Mouse (Mus musculus) bone marrow macrophage, adult 2 months (primary cell): ENCODE data around the gene Creb5. TPM values are rescaled to one million over a fixed set of nuclear protein-coding genes. Genes with fewer than 3 reads are reported as not detected.
A peak's percentile ranks its signal among the peaks of the same experiment; 100 is the strongest.

Experiments used
- H3K27ac ChIP-seq: 2 replicates; pipeline ENCODE4 v1.5.1; 2012; ENCODE audit warnings: low read depth, low read length; ENCODE audit not compliant: insufficient read depth
- H3K4me1 ChIP-seq: 2 replicates; pipeline ENCODE4 v1.6.1; 2012; ENCODE audit warnings: low read length; ENCODE audit not compliant: control insufficient read depth, insufficient read depth
- H3K4me3 ChIP-seq: 2 replicates; pipeline ENCODE4 v1.5.1; 2012; ENCODE audit warnings: mild to moderate bottlenecking, low read length, moderate library complexity; ENCODE audit not compliant: insufficient read depth
- CTCF ChIP-seq: IDR thresholded peaks from 2 replicates; pipeline ENCODE4 v1.5.1; 2012; ENCODE audit warnings: low read depth, mild to moderate bottlenecking, low read length, moderate library complexity
- POLR2A ChIP-seq: IDR thresholded peaks from 2 replicates; pipeline ENCODE4 v1.6.1; 2012; ENCODE audit warnings: mild to moderate bottlenecking, low read depth, low read length, borderline replicate concordance
- polyA plus RNA-seq: library from polyadenylated mRNA; stranded (reverse); fragments of >200 nt; gene quantifications from 2 replicates; pipeline ENCODE4 v1.2.4, GENCODE M21; 2012; ENCODE audit not compliant: missing spikeins, insufficient read depth, insufficient read length

Gene Creb5
- 22.5 and 26.2 TPM in 2 replicates for polyA plus RNA-seq

DNA sequence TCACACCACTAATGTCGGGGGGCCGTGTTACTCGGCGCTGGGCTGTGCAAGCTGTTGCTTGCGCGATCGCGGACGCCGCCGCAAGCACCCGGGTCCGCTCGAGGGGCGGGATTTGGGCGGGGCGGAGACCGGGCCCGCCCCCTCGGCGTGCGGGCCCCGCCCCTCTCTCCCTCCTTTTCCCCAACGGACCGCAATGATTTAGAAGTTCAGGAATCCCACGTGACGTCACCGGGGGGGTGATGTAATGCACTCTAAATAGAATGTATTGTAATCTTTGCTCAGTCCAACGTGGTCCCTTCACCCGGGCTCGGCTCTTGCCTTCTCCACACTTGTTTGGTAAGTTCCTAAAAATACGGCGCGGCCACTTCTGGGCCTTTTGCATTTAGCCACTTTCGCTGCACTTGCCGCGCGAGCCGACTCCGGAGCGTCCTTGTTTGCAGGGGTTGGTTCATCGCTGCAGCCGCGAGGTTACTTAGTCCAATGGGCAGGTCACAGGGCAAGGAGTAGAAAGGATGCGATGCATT lies at the start of gene Creb5:
Gene Creb5 (plus strand): TSS at position 233 of the 524 bp plus-strand sequence.
- peaks cover 22% of the 10 kb centered on the region for H3K4me1 ChIP-seq
- peak within 1 kb of the TSS; percentile 64 for H3K4me3 ChIP-seq
- TF ChIP-seq POLR2A (no peak), CTCF (no peak)
- no peak within 1 kb of the TSS for H3K27ac ChIP-seq

DNA sequence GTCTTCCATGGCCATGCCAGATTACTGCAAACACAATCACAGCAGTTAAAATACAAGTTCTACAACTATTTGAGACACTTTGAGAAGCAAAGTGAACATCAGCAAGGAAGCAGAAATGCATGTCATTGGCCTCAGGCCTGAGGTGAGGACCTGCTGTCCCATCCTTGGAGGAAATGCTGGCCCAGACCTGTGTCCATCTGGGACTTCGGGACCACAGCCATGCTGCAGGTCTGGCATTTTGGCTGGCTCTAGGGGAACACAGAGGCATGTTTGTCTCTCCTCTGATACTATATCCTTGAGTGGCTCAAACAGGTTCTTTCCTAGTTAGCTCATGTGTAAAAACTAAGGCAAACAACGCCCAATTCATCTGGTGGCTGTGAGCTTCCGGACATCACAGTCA lies 27.2 kb upstream of the Creb5 start:
- Histone ChIP-seq H3K4me3 (no peak overlapping the region), H3K4me1 (no peaks in the 10 kb centered on the region), H3K27ac (no peak overlapping the region)
- TF ChIP-seq POLR2A (no peak), CTCF (no peak)

DNA sequence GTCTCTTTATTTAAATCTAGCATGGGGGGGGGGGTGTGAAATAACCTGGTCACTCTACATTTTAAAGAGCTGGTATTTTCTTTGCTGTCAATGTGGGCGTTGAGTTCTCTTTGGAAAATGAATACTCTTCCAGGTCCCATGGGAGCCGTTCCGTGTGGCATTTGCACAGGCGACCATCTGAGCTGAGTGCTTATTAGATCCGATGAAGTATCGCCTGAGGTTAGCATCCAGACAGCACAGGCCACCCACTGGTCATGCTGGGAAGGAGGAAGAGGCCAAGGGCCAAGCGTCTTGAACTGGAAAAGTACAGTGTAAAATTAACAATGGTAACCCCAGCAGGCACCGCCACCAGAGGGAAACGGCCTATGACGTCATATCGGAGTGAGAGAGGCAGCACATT lies 24.7 kb upstream of the Creb5 start:
- Histone ChIP-seq H3K4me3 (no peak overlapping the region), H3K27ac (no peak overlapping the region), H3K4me1 (no peaks in the 10 kb centered on the region)
- no peak for TF ChIP-seq CTCF
- TF ChIP-seq POLR2A: no peak

DNA sequence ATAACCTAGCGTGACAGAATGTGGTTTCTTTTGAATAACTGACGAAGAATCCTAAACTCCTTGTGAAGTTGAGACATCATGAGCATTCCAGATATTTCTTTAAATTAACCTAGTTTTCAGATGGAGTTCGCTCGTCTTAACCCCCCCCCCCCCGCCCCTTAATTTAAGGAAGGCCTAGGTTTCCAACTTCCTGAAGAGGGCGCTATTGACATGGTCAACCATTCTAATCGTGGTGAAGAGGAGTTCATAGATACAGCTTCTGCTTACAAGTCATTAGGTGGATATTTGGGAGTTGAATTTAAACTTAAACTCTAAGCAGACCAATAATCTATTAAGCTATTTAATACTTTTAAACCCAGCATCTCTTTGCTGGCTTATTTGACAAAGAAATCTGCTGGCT lies 20.0 kb upstream of the Creb5 start:
- H3K4me1 ChIP-seq: peaks cover 2% of the 10 kb centered on the region; the same call in 1 of the 2 replicates
- no peak for TF ChIP-seq CTCF
- TF ChIP-seq POLR2A: no peak
- no peak overlapping the region for H3K4me3 ChIP-seq
- H3K27ac ChIP-seq: no peak overlapping the region

DNA sequence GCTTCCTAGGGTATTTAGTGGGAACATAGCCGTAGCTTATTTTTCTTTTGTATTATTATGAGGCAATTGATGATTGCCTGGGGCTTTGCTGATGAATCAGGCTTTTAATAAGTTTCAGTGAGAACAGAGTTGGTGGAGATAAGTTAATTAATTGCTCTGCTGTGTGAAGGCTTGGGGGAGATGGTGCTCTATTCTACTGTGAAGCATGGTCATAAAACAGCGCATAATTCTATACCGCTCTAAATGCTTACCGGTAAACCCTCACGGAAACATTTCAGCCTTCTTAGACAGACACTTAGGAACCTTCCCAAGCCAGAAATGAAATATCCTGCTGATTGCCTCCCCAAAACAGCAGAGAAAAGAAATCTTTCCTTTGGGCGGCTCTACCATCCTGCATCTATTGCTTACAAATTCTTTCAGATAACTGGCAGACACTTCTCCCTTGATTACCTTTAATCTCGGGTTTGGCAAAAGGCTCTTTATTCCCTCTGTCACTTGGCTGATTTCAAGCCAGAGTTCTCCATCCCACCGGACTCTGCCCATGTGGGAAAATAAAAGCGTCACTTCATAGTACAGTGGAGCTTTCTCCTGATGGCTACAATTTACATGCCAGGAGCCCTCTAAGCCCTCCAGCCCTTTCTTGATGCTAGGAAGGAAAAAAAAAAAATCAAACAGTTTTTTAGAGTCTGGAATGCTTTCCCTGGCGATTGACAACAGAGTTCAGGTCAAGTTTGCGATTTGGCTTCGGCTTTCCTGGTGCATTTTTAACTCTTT lies 19.2 kb upstream of the Creb5 start:
- no peak for TF ChIP-seq CTCF
- TF ChIP-seq POLR2A: no peak
- Histone ChIP-seq H3K4me1 (peaks cover 2% of the 10 kb centered on the region; the same call in 1 of the 2 replicates), H3K4me3 (no peak overlapping the region), H3K27ac (no peak overlapping the region)

DNA sequence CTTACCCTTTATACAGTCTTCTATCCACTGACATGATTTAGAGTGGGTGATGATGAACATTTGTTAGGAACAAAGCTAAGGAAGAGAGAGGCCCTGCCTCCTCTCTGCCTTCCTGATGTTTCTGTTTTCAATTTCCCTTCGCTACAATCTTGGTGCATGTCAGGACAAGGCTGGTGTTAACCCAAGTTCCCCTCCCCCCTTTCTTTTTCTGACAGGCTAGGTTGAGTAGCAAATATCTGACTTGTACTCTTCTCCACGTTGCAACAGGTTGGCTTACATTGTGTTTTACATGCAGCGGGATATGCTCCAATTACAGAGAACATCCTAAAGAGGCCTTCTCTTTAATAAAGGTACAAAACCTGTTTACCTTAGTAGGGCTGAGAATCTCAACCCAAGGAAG lies 15.9 kb upstream of the Creb5 start:
- no peak overlapping the region for H3K4me3 ChIP-seq
- H3K4me1 ChIP-seq: peaks cover 2% of the 10 kb centered on the region; the same call in 1 of the 2 replicates
- TF ChIP-seq POLR2A (no peak), CTCF (no peak)
- no peak overlapping the region for H3K27ac ChIP-seq

DNA sequence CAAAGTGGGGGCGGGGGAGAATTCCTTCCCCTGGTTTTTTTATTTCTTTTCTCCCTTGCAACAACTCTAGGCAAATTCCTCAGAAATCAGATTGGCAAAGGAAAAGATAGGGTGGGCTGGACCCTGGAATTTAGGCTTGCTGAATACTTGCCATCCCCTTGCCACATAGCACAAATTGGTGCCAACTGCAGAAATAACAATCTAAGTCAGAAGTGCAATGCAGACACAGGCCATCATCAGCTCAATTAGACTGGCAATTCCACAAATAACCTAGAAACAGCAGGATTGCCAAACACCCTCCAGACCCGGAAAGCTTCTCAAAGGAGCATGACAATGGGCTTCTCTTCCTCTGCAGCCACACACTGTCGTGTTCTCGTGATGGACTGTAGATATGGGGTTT lies 15.4 kb upstream of the Creb5 start:
- TF ChIP-seq POLR2A (no peak), CTCF (no peak)
- H3K4me3 ChIP-seq: no peak overlapping the region
- no peak overlapping the region for H3K27ac ChIP-seq
- H3K4me1 ChIP-seq: peaks cover 2% of the 10 kb centered on the region; the same call in 1 of the 2 replicates

DNA sequence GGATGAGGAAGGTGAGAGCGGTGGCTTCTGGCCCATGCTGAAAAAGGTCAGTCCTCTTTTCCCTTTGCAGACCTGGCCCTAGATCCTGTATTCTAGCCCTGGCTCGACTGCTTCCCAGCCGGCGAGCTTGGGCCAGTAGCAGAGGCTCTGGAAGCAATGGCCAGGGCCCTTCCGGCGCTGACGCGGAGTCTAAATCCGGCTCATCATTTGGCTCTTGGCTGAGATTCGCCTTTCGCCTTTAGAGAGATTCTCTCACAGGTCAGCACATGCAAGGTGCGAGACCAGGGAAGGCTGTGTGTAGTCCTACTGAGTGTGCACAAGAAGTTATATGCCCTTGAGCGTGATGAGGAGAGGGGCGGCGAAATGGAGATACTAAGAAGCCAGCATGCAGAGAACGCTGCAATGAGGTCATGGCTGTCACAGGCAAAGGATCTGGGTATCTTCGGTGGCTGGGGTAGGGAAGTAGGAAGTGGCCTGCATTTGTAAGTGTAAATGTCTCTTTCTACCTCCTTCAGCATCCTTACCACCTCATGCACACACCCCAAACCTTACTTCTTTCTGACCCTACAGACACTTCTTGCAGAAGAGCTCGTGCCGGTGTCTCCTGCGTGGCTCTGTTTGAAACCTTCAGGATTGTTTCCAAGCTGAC lies 557 bp upstream of the Creb5 start:
- TF ChIP-seq POLR2A (no peak), CTCF (no peak)
- peaks cover 22% of the 10 kb centered on the region for H3K4me1 ChIP-seq
- no peak overlapping the region for H3K27ac ChIP-seq
- H3K4me3 ChIP-seq: peak overlapping the region; percentile 64

DNA sequence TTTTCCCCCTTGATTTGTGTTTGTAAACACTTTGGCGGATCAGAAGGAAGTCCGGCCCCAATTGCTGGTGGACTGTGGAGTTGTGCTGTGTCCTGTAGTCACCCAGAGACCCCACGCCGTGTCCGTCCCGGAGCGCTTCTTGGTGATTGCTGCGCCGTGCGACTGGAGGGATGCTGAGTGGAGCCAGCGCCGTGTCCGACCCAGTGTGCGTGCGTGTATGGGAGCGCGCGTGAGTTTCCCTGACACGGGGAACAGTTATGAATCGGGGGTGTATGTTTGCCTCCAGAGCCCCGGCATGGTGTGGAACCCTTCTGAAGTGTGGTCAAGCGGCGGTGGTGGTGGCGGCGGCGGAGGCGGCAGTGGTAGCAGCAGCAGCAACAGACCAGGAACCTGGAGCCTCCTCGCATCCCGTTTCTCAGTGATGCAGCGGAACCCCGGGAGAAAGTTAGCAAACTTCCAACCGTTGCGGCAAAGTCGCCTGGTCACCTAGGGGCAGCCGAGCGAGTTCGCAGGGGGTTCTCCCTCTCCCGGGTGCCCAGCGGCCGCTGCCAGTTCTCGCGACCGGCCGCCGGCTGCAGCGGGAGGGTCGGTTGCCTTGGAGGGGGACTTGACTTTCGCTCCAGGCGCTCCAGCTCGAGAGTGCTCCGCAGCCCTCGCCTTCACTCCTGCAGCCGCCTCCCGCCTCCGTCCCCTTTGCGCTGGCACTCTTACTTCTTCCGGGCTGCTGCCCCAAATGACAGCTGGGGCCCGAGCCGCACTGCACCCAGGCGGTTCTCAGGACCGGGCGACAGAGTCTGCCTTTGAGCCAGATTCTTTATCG lies 702 bp downstream of the Creb5 start:
- Histone ChIP-seq H3K4me3 (peak overlapping the region; percentile 64), H3K27ac (no peak overlapping the region), H3K4me1 (peaks cover 22% of the 10 kb centered on the region)
- TF ChIP-seq CTCF (no peak), POLR2A (no peak)
